Mouse (Mus musculus) right cerebral cortex, postnatal 4 days (tissue): ENCODE data around the gene Smco3.
"Not testable (repeated sequence)": the region's sequence is repeated elsewhere in the genome, so short reads cannot be mapped to it uniquely, and the experiment has no call there.

Experiments
- DNase-seq: peaks from one replicate; pipeline ENCODE4 v3.0.0-alpha.2; 2022

Gene Smco3

GRCm38 (mm10) chr6:136803739-136804633 is 31.3 kb downstream of the Smco3 start, which contains the start of gene Hist4h4:
Gene Hist4h4 (minus strand): TSS chr6:136804415.
- peak; percentile 97 for DNase-seq

GRCm38 (mm10) chr6:136803093-136803738 is 32.0 kb downstream of the Smco3 start:
- DNase-seq, result no peak

- no peak for DNase-seq
Observed at GRCm38 (mm10) chr6:136801274-136801673, 34.0 kb downstream of the Smco3 start.

- no peak for DNase-seq
Observed at GRCm38 (mm10) chr6:136800710-136801109, 34.5 kb downstream of the Smco3 start.

- DNase-seq, result not testable (repeated sequence)
Observed at GRCm38 (mm10) chr6:136797874-136798693, 37.2 kb downstream of the Smco3 start.

DNA sequence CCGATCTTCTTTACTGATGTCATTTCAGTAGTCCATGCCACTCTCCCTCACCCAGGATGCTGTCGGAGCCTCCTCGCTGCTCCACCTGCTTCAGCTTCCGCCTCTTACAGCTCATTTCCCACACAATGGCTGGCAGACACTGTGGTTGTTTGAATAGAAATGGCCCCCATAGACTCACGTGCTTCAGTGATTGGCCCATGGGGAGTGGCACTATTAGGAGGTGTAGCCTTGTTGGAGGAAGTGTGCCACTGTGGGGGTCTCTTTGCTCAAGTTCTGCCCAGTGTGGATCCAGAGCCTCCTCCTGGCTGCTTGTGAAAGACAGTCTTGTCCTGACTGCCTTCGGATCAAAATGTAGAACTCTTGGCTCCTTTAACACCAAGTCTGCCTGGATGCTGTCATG is 39.4 kb downstream of the Smco3 start:
- DNase-seq, result no peak

DNA sequence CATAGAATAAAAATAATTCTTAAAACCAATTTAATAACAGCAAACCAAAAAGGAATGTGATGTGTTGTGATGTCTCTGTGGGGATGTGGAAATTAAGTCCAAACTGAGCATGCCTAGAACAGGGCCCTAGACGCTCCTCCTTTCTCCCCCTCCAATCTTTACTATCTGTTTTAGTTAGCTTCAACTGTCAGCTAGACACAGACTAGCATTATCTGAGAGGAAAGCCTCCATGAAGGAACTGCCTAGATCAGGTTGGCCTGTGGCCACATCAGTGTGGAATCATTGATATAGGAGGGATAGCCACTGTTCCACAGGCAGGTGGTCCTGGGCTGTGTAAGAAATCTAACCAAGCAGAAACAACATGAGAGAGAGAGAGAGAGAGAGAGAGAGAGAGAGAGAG is 40.1 kb downstream of the Smco3 start:
- DNase-seq, result no peak

GRCm38 (mm10) chr6:136793831-136794525 is 41.3 kb downstream of the Smco3 start:
- DNase-seq, result no peak

GRCm38 (mm10) chr6:136792884-136793758 is 42.1 kb downstream of the Smco3 start:
- DNase-seq, result no peak

- DNase-seq, result no peak
Observed at GRCm38 (mm10) chr6:136789391-136789971, 45.8 kb downstream of the Smco3 start.

DNA sequence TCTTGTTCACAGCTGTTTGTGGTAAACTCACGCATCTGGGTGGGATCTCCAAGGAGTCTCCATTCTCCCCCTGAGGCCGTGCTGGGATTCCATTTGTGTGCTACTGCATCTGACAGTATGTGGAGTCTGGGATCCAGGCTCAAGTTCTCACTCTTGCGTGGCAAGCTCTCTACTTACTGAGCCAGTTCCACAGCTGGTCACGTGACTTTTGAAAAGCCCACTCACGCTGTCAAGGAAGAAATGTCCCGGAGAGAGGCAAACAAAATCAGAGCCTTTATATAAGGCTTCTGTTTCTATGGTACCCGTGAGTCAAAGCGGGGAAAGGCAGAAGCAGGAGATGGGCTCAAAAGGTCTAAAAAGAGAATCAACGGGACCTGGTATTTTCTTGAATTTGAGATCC is 52.5 kb downstream of the Smco3 start:
- no peak for DNase-seq

DNA sequence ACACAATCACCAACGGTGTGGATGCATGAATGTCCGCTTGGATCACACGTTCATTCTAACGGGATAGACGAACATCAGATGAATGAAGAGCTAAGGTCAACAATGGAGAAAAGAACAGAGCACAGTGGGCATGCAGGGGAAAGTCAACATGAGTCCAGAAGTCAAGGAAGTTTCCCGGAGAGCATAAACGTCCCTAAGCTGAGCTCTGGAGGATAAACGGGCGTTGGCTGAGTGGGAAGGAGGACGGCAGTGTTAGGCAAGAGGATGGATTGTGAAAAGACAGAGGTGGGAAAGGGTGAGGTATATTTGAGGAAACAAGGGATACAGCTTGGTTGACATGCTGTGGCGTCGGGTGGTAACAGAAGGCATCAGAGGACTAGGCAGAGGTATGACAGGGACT is 53.1 kb downstream of the Smco3 start:
- no peak for DNase-seq

DNA sequence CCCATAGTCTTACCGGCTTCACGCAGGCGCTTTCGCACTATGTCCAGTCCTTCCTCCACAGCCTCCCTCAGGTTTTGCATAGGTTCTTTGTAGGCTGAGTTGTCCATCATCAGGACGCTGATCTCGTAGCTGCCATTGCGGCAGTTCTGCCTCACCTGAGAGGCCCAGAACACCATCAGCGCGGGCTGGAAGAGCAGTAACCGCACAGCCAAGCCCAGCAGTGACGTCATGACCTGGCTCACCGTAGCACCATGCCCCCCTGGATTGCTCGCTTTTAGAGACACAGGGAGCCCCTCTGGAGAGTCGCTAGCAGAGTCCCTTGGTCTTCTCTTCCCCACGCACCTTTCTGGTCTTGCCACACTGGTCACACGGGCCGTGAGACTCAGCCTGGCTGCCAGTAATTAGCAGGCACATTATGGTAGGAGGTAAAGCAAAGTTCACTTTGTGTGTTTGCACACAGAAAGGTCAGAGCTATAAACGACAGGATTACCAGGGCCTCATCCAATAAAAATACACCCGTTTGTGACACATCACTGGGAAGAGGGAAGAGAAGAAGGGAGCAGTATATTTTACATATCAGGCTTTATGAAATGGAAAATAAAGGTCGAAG is 53.8 kb downstream of the Smco3 start, which contains the start of gene Gucy2c:
Gucy2c (minus strand) TSS at position 389 of the 610 bp plus-strand sequence.
- no peak for DNase-seq
